Mouse (Mus musculus): ENCODE results near the gene Aars2. TPM values are rescaled to one million over a fixed set of nuclear protein-coding genes. Genes with fewer than 3 reads are reported as not detected.

Aars2 gene
- total and polyA plus RNA-seq, 3 experiments, result 12.4 to 23.1 (median 17.5) TPM

DNA sequence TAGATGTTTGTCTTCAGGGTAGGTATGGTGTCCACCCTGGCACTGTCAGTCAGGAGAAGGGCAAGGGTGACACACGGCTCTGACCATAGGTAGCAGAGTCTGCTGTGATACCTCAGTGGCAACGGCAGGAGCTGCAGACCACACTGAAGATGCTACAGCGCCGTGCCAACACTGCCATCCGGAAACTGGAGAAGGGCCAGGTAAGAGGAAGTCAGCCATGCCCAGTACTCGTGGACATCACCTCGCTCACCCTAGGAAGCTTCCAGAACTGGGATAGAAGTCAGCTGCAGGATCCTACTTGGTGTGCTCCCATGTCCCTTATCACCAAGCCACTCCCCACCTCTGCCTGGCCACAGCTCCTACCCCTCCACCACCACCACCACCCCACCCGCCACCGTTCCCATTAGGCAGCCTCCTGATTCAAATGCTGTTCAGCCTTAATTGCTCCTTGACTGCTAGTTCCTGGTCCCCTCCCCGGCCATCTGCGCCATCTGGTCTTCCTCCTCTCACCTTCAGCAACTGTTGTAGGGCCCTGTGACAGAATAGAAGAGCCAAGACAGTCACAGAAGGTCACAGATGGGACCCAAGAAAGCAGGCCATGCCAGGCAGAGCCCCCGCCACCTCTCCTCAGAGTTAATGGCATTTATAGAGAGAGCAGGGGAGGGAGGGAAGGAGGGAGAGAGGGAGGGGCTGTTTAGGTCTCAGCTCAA lies 12.3 kb downstream of the Aars2 start:
- Histone ChIP-seq H3K79me2 (replicated peaks; ENCODE audit: control insufficient read depth, extremely low read depth, insufficient read depth, poor library complexity, severe bottlenecking) (no peaks in the 10 kb centered on the region), H3K4me1 (ENCODE audit: control insufficient read depth in 1 of 2, insufficient read depth in 2 of 2) (no peaks in the 10 kb centered on the region), H3K36me3 (replicated peaks in 1 of 2; ENCODE audit: control insufficient read depth in 1 of 2, insufficient read depth in 1 of 2, low read length in 1 of 2) (peaks cover 55 to 74% of the 10 kb centered on the region in 2 experiments), H3K4me3 (replicated peaks in 1 of 3; ENCODE audit: low read depth in 2 of 3, low read length in 2 of 3, poor library complexity in 1 of 3) (no peak overlapping the region), H3K4me2 (ENCODE audit: insufficient read depth, low read depth, poor library complexity, severe bottlenecking) (no peak overlapping the region), H3K27me3 (replicated peaks) (no peaks in the 10 kb centered on the region), H3K9ac (ENCODE audit: insufficient read depth, low read depth) (no peak overlapping the region), H3K27ac (ENCODE audit: insufficient read depth, low read depth) (no peak overlapping the region), H3K9me3 (replicated peaks; ENCODE audit: low read length) (no peaks in the 10 kb centered on the region)
- TF ChIP-seq MAZ (IDR thresholded peaks at IDR 0.05; ENCODE audit: low read depth, low read length), result no peak
- TF ChIP-seq HCFC1 (IDR thresholded peaks at IDR 0.05; ENCODE audit: low read depth, low read length), result no peak
- TF ChIP-seq CHD1 (IDR thresholded peaks at IDR 0.05; ENCODE audit: low read depth, low read length), result no peak
- TF ChIP-seq GABPA (IDR thresholded peaks at IDR 0.05; ENCODE audit: insufficient replicate concordance, low read depth, low read length), result no peak
- TF ChIP-seq MEF2A (IDR thresholded peaks at IDR 0.05; ENCODE audit: borderline replicate concordance, low read depth, low read length), result no peak
- no peak for TF ChIP-seq JUND (conservative IDR thresholded peaks at IDR 0.05; ENCODE audit: low read depth, low read length)
- no peak for TF ChIP-seq RCOR1 (conservative IDR thresholded peaks at IDR 0.05; ENCODE audit: low read depth, low read length)
- no peak for TF ChIP-seq BHLHE40 (IDR thresholded peaks at IDR 0.05; ENCODE audit: low read depth, low read length)
- no peak for TF ChIP-seq ZMIZ1 (IDR thresholded peaks at IDR 0.05; ENCODE audit: low read depth, low read length)
- TF ChIP-seq MAX (IDR thresholded peaks at IDR 0.05; ENCODE audit: low read length), result no peak
- no peak for TF ChIP-seq USF1 (IDR thresholded peaks at IDR 0.05; ENCODE audit: low read depth, low read length)
- no peak for TF ChIP-seq PAX5 (IDR thresholded peaks at IDR 0.05; ENCODE audit: low read length)
- TF ChIP-seq TCF12 (IDR thresholded peaks at IDR 0.05; ENCODE audit: low read depth, low read length), result no peak
- TF ChIP-seq CTCF (conservative IDR thresholded peaks at IDR 0.05 in 1 of 2, IDR thresholded peaks at IDR 0.05 in 1 of 2; ENCODE audit: low read depth in 2 of 2, low read length in 2 of 2), result no peak
- no peak for TF ChIP-seq RAD21 (IDR thresholded peaks at IDR 0.05; ENCODE audit: low read depth, low read length)
- dilution Hi-C loops (cut with MboI; ENCODE audit: extremely low pct_ligation_motif_present, extremely low pct_unique_long_range_greater_than_20kb, low sequenced_read_pairs), result no loop called here
- in situ Hi-C loops (cut with MboI; ENCODE audit: low pct_ligation_motif_present, low pct_unique_long_range_greater_than_20kb, low sequenced_read_pairs), result loop anchor here (5.0 kb wide), 1 partner anchor 33 kb away; no protein-coding TSS in a partner anchor
- DNase-seq (ENCODE audit: extremely low read depth), result no peak

DNA sequence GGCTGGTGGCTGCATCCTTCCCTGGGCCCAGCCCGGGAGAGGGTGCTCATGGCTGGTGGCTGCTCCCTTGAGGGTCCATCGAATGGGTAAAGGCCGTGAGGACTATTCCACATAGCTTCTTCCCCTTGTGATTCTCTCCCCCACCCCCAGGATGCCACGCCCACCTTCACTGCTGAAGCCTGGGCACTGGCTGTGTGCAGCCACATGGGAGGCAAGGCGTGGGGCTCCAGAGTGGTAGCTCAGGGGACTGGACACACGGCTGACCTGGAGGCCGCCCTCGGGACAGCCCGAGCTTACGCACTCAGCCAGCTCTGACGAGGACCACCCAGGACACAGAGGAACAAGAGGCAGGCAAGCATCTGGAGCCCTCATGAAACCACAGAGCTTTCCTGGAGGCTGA lies 13.5 kb downstream of the Aars2 start:
- H3K4me2 ChIP-seq (ENCODE audit: insufficient read depth, low read depth, poor library complexity, severe bottlenecking), result no peak overlapping the region
- in situ Hi-C loops (cut with MboI; ENCODE audit: low pct_ligation_motif_present, low pct_unique_long_range_greater_than_20kb, low sequenced_read_pairs) (no loop called here), dilution Hi-C loops (cut with MboI; ENCODE audit: extremely low pct_ligation_motif_present, extremely low pct_unique_long_range_greater_than_20kb, low sequenced_read_pairs) (no loop called here)
- no peaks in the 10 kb centered on the region for H3K9me3 ChIP-seq (replicated peaks; ENCODE audit: low read length)
- no peak for DNase-seq (ENCODE audit: extremely low read depth)
- no peaks in the 10 kb centered on the region for H3K79me2 ChIP-seq (replicated peaks; ENCODE audit: control insufficient read depth, extremely low read depth, insufficient read depth, poor library complexity, severe bottlenecking)
- H3K4me1 ChIP-seq (ENCODE audit: control insufficient read depth in 1 of 2, insufficient read depth in 2 of 2), result no peaks in the 10 kb centered on the region
- H3K4me3 ChIP-seq (replicated peaks in 1 of 3; ENCODE audit: low read depth in 2 of 3, low read length in 2 of 3, poor library complexity in 1 of 3), result no peak overlapping the region
- no peak overlapping the region for H3K9ac ChIP-seq (ENCODE audit: insufficient read depth, low read depth)
- peaks cover 48 to 64% of the 10 kb centered on the region in 2 experiments for H3K36me3 ChIP-seq (replicated peaks in 1 of 2; ENCODE audit: control insufficient read depth in 1 of 2, insufficient read depth in 1 of 2, low read length in 1 of 2)
- peaks cover 4% of the 10 kb centered on the region for H3K27me3 ChIP-seq (replicated peaks)
- no peak for TF ChIP-seq RAD21 (IDR thresholded peaks at IDR 0.05; ENCODE audit: low read depth, low read length)
- TF ChIP-seq ZC3H11A (IDR thresholded peaks at IDR 0.05; ENCODE audit: low read depth, low read length), result no peak
- no peak for TF ChIP-seq KAT2A (IDR thresholded peaks at IDR 0.05; ENCODE audit: insufficient replicate concordance, low read length)
- no peak for TF ChIP-seq USF1 (IDR thresholded peaks at IDR 0.05; ENCODE audit: low read depth, low read length)
- TF ChIP-seq CHD2 (IDR thresholded peaks at IDR 0.05; ENCODE audit: low read length), result no peak
- no peak for TF ChIP-seq POLR2A (IDR thresholded peaks at IDR 0.05; ENCODE audit: low read depth, low read length)
- no peak for TF ChIP-seq MXI1 (IDR thresholded peaks at IDR 0.05; ENCODE audit: low read depth, low read length)
- no peak for TF ChIP-seq UBTF (IDR thresholded peaks at IDR 0.05; ENCODE audit: low read depth, low read length)
- no peak for TF ChIP-seq EP300 (IDR thresholded peaks at IDR 0.05; ENCODE audit: low read length)
- no peak for TF ChIP-seq MAZ (IDR thresholded peaks at IDR 0.05; ENCODE audit: low read depth, low read length)
- no peak for TF ChIP-seq ZKSCAN1 (IDR thresholded peaks at IDR 0.05; ENCODE audit: borderline replicate concordance, low read depth, low read length)
- TF ChIP-seq JUND (conservative IDR thresholded peaks at IDR 0.05; ENCODE audit: low read depth, low read length), result no peak
- no peak for TF ChIP-seq MAX (IDR thresholded peaks at IDR 0.05; ENCODE audit: low read length)
- no peak for TF ChIP-seq ETS1 (conservative IDR thresholded peaks at IDR 0.05; ENCODE audit: low read depth, low read length)
- no peak for TF ChIP-seq SMC3 (IDR thresholded peaks at IDR 0.05; ENCODE audit: low read depth, low read length)
- TF ChIP-seq IRF4 (IDR thresholded peaks at IDR 0.05; ENCODE audit: low read depth, low read length), result no peak
- TF ChIP-seq ELF1 (IDR thresholded peaks at IDR 0.05; ENCODE audit: low read depth, low read length), result no peak
- H3K27ac ChIP-seq (ENCODE audit: insufficient read depth, low read depth), result no peak overlapping the region
